Mouse (Mus musculus): ENCODE measurements around the gene Fyb. TPM values are rescaled to one million over a fixed set of nuclear protein-coding genes. Genes with fewer than 3 reads are reported as not detected.

The Fyb gene
- polyA plus RNA-seq, 1 experiment from 2014 or later, result 2.9 TPM

- Histone ChIP-seq H3K9me3 (replicated peaks) (no peaks in the 10 kb centered on the region), H3K4me3 (no peak overlapping the region), H3K27me3 (ENCODE audit: low read depth, poor library complexity, severe bottlenecking) (no peaks in the 10 kb centered on the region), H3K36me3 (no peaks in the 10 kb centered on the region), H3K4me1 (peaks cover 6% of the 10 kb centered on the region), H3K27ac (replicated peaks) (no peak overlapping the region)
- no peak for DNase-seq (ENCODE audit: low spot score)
- 89% methylated on average over 12 of the region's 12 CpGs for WGBS
Measured at GRCm38 (mm10) chr15:6619558-6620316, 97.1 kb downstream of the Fyb start.

GRCm38 (mm10) chr15:6622512-6622911, 99.9 kb downstream of the Fyb start:
- Histone ChIP-seq H3K9me3 (replicated peaks) (no peaks in the 10 kb centered on the region), H3K27ac (replicated peaks) (no peak overlapping the region), H3K36me3 (no peaks in the 10 kb centered on the region), H3K27me3 (ENCODE audit: low read depth, poor library complexity, severe bottlenecking) (peaks cover 6% of the 10 kb centered on the region; the same call in 1 of the 2 replicates), H3K4me3 (no peak overlapping the region), H3K4me1 (peaks cover 14% of the 10 kb centered on the region)
- peak; percentile 82 for DNase-seq (ENCODE audit: low spot score)
- WGBS, result 7% methylated on average over 5 of the region's 5 CpGs

GRCm38 (mm10) chr15:6623529-6624228, 101.0 kb downstream of the Fyb start:
- 92% methylated on average over 8 of the region's 8 CpGs for WGBS
- no peak overlapping the region for H3K4me3 ChIP-seq
- no peaks in the 10 kb centered on the region for H3K36me3 ChIP-seq
- DNase-seq (ENCODE audit: low spot score), result no peak
- peaks cover 14% of the 10 kb centered on the region for H3K4me1 ChIP-seq
- H3K27ac ChIP-seq (replicated peaks), result no peak overlapping the region
- no peaks in the 10 kb centered on the region for H3K9me3 ChIP-seq (replicated peaks)
- H3K27me3 ChIP-seq (ENCODE audit: low read depth, poor library complexity, severe bottlenecking), result peaks cover 6% of the 10 kb centered on the region; the same call in 1 of the 2 replicates

GRCm38 (mm10) chr15:6624365-6625182, 101.9 kb downstream of the Fyb start:
- WGBS, result 15% methylated on average over 18 of the region's 18 CpGs
- Histone ChIP-seq H3K36me3 (no peaks in the 10 kb centered on the region), H3K4me1 (peaks cover 14% of the 10 kb centered on the region), H3K27ac (replicated peaks) (peak overlapping the region; percentile 59), H3K27me3 (ENCODE audit: low read depth, poor library complexity, severe bottlenecking) (peaks cover 6% of the 10 kb centered on the region; the same call in 1 of the 2 replicates), H3K4me3 (peak overlapping the region; percentile 48), H3K9me3 (replicated peaks) (no peaks in the 10 kb centered on the region)
- DNase-seq (ENCODE audit: low spot score), result peak; percentile 55

- Histone ChIP-seq H3K36me3 (no peaks in the 10 kb centered on the region), H3K27ac (replicated peaks) (no peak overlapping the region), H3K4me1 (peaks cover 14% of the 10 kb centered on the region), H3K4me3 (peak overlapping the region; percentile 29; the same call in 1 of the 2 replicates), H3K27me3 (ENCODE audit: low read depth, poor library complexity, severe bottlenecking) (peaks cover 6% of the 10 kb centered on the region; the same call in 1 of the 2 replicates), H3K9me3 (replicated peaks) (no peaks in the 10 kb centered on the region)
- DNase-seq (ENCODE audit: low spot score), result peak; percentile 23
- WGBS, result 7% methylated on average over 6 of the region's 6 CpGs
Measured at GRCm38 (mm10) chr15:6625607-6626033, 103.0 kb downstream of the Fyb start.

GRCm38 (mm10) chr15:6626123-6626522, 103.5 kb downstream of the Fyb start:
- Histone ChIP-seq H3K4me1 (peaks cover 14% of the 10 kb centered on the region), H3K9me3 (replicated peaks) (no peaks in the 10 kb centered on the region), H3K4me3 (no peak overlapping the region), H3K36me3 (no peaks in the 10 kb centered on the region), H3K27me3 (ENCODE audit: low read depth, poor library complexity, severe bottlenecking) (peaks cover 6% of the 10 kb centered on the region; the same call in 1 of the 2 replicates), H3K27ac (replicated peaks) (no peak overlapping the region)
- 80% methylated on average over 5 of the region's 5 CpGs for WGBS
- DNase-seq (ENCODE audit: low spot score), result no peak

- DNase-seq (ENCODE audit: low spot score), result no peak
- H3K36me3 ChIP-seq, result no peaks in the 10 kb centered on the region
- H3K4me1 ChIP-seq, result peaks cover 14% of the 10 kb centered on the region
- H3K4me3 ChIP-seq, result no peak overlapping the region
- 90% methylated on average over 5 of the region's 6 CpGs for WGBS
- no peaks in the 10 kb centered on the region for H3K9me3 ChIP-seq (replicated peaks)
- no peak overlapping the region for H3K27ac ChIP-seq (replicated peaks)
- H3K27me3 ChIP-seq (ENCODE audit: low read depth, poor library complexity, severe bottlenecking), result peaks cover 6% of the 10 kb centered on the region; the same call in 1 of the 2 replicates
Measured at GRCm38 (mm10) chr15:6628431-6629077, 105.9 kb downstream of the Fyb start.

- 78% methylated on average over 4 of the region's 4 CpGs for WGBS
- Histone ChIP-seq H3K9me3 (replicated peaks) (no peaks in the 10 kb centered on the region), H3K4me3 (no peak overlapping the region), H3K36me3 (no peaks in the 10 kb centered on the region), H3K27ac (replicated peaks) (no peak overlapping the region), H3K4me1 (peaks cover 14% of the 10 kb centered on the region), H3K27me3 (ENCODE audit: low read depth, poor library complexity, severe bottlenecking) (peaks cover 6% of the 10 kb centered on the region; the same call in 1 of the 2 replicates)
- DNase-seq (ENCODE audit: low spot score), result no peak
Measured at GRCm38 (mm10) chr15:6629174-6629573, 106.5 kb downstream of the Fyb start.

GRCm38 (mm10) chr15:6635405-6635804, 112.8 kb downstream of the Fyb start:
- no peak for DNase-seq (ENCODE audit: low spot score)
- Histone ChIP-seq H3K27ac (replicated peaks) (no peak overlapping the region), H3K4me3 (no peak overlapping the region), H3K36me3 (no peaks in the 10 kb centered on the region), H3K27me3 (ENCODE audit: low read depth, poor library complexity, severe bottlenecking) (no peaks in the 10 kb centered on the region), H3K4me1 (no peaks in the 10 kb centered on the region), H3K9me3 (replicated peaks) (no peaks in the 10 kb centered on the region)
- WGBS, result 78% methylated on average over 3 of the region's 3 CpGs

GRCm38 (mm10) chr15:6642223-6642622, 119.6 kb downstream of the Fyb start:
- H3K4me3 ChIP-seq, result no peak overlapping the region
- no peaks in the 10 kb centered on the region for H3K27me3 ChIP-seq (ENCODE audit: low read depth, poor library complexity, severe bottlenecking)
- H3K27ac ChIP-seq (replicated peaks), result no peak overlapping the region
- H3K4me1 ChIP-seq, result no peaks in the 10 kb centered on the region
- 88% methylated on average over 5 of the region's 5 CpGs for WGBS
- no peaks in the 10 kb centered on the region for H3K9me3 ChIP-seq (replicated peaks)
- H3K36me3 ChIP-seq, result no peaks in the 10 kb centered on the region
- no peak for DNase-seq (ENCODE audit: low spot score)

GRCm38 (mm10) chr15:6645498-6645897, 122.8 kb downstream of the Fyb start:
- 90% methylated on average over 3 of the region's 3 CpGs for WGBS
- Histone ChIP-seq H3K36me3 (no peaks in the 10 kb centered on the region), H3K9me3 (replicated peaks) (no peaks in the 10 kb centered on the region), H3K27ac (replicated peaks) (no peak overlapping the region), H3K27me3 (ENCODE audit: low read depth, poor library complexity, severe bottlenecking) (no peaks in the 10 kb centered on the region), H3K4me1 (no peaks in the 10 kb centered on the region), H3K4me3 (no peak overlapping the region)
- DNase-seq (ENCODE audit: low spot score), result no peak

GRCm38 (mm10) chr15:6647066-6647465, 124.4 kb downstream of the Fyb start:
- H3K9me3 ChIP-seq (replicated peaks), result no peaks in the 10 kb centered on the region
- H3K4me1 ChIP-seq, result no peaks in the 10 kb centered on the region
- H3K36me3 ChIP-seq, result no peaks in the 10 kb centered on the region
- 74% methylated on average over 1 of the region's 1 CpGs for WGBS
- no peak for DNase-seq (ENCODE audit: low spot score)
- H3K27ac ChIP-seq (replicated peaks), result no peak overlapping the region
- no peaks in the 10 kb centered on the region for H3K27me3 ChIP-seq (ENCODE audit: low read depth, poor library complexity, severe bottlenecking)
- H3K4me3 ChIP-seq, result no peak overlapping the region

Measured in midbrain, embryonic 10.5 days (tissue).